Mouse (Mus musculus) urinary bladder, postnatal 36 days (tissue): ENCODE measurements at regions not wholly inside any gene's neighbourhood (a gene's known extent, or its start where the extent isn't known, plus 50 kb on each side); places are given as distances from the start of the nearest gene placed in this dataset.

Source experiments
- DNase-seq, 2 experiments: peaks; one replicate each; pipeline ENCODE4 v3.0.0; 2022; ENCODE audit warnings: low spot score in 2 of 2, mixed read lengths in 1 of 2

DNA sequence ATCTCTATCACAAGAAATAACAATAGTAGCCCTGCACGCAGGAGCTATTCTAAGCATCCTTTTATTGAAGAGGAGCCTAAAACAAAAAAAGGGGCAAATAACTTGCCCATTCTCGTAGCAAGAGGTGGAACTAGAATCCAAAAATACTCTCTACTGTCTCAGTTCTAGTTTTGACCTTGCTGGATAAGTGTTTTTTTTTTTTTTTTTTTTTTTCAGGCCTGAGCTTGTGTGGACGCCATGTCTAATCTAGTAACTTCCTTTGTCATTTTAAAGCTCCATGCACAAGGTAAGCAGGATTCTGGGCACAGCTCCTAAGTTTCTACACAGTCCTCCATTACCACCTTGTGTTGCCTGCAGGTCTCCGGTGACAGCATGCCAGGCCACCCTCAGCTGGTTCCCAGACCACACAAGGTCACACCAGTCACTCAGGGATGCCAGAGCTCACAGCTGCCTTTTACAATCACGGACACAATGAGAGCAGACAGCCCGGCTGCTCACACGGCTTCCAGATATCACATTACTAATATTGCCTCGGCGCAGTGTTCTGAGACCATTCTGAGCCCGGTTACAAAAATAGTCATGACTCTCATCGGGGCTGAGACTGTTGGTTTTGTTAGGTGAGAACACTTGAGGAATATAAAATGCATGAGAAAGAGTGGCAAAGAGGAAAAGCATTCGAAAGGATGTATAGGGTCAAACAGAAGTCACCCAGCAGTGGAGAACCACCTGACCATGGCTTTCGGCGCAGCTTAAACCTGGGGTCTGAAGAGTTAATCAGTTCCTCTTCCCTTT is 124.7 kb upstream of the Tank start:
- no peak for DNase-seq

DNA sequence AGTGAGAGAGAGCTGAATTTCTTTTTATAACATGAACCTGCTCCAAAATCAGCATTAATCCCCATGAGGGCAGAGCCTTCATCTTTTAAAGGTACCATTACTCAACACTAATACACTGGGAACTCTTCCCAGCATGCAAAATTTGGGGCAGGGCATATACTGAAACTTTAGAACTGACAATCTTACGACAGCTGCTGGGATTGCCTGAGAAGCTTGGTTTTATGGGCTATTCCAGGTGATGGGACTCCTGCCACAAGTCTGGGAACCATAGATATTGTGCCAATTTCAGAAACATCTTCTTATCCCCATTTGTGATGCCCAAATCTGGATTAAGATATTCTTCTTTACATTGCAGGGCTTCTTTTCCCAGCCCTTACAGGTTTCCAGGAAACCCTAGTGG is 125.8 kb upstream of the Tank start:
- DNase-seq = no peak

DNA sequence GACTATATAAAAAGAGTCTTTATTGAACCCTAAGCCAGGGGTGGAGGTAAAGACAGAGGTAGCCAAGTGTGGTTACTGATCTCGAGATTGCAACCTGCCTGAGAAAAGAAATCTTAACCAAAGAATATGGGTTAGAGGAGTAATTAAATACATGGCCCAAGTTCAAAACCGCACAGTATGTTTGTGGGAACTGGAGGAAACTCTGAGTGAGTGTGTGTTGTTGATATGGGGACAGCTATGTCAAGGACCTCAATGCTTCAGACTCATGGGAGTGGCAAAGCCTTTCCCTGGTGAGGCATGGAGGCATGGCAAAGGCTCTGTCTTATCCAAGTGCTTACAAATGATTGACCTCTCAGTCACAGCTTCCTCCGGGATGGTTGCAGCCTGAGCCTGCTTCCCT is 127.7 kb upstream of the Tank start:
- DNase-seq = no peak

DNA sequence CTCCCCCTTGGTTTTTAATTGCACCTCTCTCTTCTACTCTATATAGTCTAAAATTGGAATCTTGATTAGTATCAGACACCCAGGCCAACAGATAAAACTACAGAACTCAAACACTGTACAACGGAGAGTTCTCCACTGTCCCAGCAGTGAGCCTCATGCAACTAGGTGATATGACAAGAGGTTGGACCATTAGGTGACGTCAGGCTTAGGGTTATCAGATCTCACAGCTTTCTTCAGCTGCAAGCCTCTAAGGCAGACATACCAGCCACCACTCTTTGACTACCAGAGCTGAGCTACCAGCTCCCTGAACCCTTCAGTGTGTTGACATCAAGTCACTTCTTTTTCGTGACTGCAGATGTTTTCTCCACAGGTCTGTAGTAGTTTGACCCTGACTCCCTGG is 141.8 kb upstream of the Tank start:
- no peak for DNase-seq

DNA sequence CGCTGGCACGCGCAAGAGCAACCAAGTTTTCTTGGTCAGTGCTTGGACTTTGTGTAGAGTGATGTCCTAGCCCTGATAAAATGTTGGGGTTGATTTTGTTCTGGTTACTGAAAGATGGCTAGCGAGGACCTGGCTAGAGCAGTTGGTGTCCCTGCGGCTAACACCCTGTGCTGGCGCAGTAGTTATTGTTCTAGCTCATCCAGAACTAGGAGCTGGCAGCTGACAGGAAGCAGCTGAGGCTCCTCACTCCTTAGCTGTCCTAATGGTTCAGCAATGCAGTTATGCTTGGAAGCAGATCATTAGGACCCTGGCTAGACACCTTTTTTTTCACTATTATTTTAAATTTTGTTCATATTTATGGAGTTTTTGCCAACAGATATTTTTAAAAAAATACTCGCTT is 170.5 kb upstream of the Tank start:
- no peak for DNase-seq

DNA sequence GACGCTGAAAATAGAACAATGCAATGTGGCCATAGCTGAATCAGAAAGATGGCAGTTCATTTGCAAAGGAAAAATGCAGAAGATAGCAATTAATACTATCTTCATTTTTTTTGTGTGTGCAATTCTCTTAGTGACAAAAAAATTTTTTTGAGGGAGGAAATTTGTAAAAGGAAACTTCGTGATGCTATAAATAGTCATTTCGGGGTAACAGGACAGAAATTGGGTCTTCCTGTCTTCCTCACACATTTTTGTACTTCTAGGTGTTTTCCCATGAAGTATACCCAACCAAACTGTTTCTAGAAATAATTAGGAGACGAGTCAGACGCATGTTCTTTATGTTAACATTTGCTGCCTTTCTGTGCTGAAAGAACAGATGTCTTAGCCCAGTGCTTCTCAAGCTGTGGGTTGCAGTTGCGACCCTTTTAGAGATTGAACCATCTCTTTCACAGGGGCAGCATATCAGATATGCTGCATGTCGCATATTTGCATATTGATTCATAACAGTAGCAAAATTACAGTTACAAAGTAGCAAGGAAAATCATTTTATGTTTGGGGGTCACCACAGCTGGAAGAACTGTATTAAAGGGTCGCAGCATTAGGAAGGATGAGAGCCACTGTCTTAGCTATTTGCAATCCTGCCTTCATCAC is 172.2 kb upstream of the Tank start:
- DNase-seq = no peak

DNA sequence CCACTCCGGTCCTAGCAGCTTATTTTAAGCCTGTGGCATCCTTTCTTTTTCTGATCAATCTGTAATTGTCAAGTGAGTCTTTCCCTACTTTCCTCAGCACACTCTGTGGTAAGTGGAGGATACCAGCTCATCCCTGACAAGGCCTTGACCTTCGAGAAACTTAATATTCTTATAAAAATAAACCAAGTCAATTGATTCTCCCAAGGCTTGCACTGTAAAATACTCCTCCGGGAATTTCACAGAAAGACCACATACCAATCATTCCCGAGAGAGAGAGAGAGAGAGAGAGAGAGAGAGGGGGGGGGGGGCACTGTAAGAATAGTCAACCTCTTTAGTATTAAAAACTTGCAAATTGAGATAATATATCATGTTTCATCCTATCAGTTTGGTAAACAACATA is 173.1 kb upstream of the Tank start:
- no peak for DNase-seq

DNA sequence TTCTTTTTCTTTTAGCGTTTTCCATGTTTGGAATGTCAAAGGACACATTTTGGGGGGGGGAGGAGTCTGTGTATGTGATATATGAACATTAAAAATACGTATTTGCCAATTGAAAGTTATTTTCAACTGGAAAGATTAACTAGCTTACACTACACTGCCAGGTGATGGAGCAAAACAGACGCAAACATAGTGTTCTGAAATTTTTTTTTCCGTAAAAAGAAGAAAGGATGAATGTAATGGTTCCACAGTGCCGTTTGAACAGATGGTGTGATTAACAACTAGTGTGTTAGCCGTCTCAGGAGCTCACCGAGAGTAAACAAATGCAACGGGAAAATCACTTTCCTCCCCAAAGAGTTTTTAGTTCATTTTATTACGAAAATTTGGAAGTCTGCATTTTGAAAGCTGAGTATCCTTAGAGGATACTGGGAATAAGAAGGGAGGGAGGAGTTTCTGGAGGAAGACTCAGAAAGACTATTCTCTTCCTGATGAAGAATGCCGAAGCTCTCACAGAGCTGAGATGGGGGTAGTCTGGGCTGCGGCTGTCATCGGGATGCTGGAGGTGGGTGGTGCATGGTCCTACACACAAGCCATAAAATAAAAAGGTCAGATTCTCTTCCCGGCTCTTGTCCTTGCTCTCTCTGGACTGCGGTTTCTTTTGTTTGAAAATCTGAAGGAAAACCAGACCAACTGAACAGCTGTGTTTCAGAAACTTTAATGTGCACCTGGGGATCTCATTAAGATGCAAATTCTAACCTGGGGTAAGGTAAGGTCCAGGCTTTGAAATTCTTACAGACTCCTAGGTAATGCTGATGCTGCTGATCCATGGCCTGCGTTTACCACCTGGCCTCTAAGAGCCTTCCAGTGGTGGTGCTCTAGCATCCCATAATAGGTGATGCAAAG is 175.5 kb upstream of the Tank start:
- no peak for DNase-seq

DNA sequence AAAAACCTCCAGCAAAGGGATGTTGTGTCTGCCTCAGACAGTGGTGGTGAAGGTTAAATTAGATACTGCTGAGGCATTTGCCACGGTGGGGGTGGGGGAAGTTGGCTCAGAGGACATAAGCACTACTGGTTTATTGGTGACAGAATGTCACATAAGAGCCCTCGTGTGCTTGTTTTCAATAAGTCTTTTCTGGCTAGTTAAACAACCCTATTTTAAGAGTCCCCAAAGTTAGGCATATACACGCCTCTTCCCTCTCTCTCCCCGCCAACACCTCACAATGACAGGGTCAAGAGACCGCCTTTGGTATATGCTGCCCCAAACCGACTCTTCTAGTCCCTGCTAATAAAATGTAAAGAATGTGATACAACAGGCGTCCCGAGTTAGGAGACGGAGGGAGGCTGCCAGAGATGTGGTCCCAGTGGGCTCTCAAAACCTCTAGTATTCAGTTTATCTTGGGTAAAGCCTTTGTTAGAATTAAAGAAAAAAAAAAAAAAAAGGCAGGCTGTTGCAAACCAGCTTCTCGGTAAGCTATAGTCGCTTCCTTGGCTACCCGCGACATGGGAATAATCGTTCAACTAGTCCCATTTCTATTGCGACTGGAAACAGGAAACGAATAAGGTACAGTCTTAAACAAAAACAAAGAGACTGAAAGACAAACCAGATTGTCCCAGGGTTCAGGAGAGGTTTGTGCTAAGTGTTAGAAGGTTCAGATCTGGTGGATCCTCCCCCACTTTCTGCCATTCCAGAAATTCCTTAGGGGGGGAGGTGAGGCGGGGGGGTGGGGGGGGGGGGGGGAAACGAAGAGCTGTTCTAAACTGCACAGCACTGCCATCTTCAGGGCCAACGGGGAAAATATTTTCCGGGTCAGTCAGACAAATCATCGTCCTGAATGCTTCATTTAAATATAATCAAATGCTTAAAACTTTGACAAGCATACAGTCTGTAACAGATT is 176.5 kb upstream of the Tank start:
- peak; percentile 48 to 69 for DNase-seq

DNA sequence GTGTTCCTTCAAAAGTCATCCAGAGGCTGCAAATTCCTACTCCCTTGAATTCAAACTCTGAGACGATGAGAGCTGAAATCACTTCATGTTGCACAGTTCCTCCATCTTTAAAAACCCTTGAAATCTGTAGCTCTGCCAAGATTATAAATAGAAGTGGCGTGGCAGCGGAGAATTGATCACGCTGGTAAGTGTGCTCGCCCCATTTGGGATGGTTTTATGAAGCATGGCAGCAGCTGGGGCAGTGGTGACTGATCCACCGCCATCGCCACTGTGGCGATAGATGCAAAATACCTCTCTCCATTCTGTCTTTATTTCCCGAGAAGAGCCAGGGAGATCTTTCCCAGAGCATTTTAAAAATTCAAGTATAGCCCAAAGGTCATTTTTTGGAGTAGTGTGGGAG is 179.8 kb upstream of the Tank start:
- DNase-seq = no peak

DNA sequence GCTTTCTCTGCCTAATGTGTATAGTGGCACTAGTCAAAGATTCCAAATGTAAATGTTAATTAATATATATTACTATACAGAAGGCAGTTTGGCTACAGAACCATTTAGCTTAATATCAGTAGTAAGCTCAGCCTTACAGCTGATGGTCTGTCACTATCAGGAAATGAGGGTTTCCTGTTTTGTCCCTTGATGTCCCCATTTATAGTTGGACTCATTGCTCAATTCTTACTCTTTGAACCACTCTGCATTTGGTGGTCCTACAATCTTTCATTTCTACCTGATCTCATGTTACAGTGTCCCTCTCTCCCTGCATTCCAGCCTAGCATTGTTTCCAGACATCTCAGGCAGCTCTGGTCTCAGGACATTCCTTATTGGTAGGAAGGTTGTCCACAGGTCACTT is 188.8 kb upstream of the Tank start:
- no peak for DNase-seq

DNA sequence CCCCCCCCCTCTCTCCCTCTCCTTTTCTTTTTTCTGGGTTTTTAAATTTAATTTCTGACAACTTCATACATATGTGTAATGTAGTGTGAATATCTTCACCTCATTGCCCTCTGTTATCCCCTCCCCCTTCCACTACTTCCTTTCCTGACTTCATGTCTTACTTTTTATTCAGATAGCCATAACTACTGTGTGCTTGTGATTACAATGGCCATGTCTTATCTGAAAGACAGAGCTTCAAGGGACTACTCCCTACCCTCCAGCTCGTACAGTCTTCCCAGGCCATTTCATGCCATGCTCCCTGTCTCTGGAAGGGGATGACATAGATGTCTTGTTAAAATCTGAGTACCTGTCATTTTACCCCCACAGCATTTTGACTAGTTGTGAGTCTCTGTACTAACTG is 189.2 kb upstream of the Tank start:
- DNase-seq = no peak

DNA sequence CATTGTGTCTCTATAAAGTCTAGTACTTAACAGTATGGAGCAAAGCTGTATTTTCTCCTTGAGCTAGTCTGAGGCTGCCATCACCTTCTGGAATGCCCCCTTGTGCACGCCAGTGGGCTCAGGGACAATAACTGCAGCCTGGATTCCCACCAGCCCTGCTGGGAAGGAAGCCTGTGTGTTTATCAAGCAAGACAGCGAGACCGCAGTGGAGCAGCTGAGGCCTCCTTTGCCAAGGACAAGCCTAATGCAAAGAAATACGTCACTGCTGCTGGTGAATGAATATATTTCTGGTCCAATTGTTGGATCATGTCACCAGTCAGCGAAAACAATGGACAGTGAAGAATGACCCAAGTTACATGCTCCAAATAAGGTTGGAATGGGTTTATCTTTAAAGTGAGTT is 190.8 kb upstream of the Tank start:
- no peak for DNase-seq

DNA sequence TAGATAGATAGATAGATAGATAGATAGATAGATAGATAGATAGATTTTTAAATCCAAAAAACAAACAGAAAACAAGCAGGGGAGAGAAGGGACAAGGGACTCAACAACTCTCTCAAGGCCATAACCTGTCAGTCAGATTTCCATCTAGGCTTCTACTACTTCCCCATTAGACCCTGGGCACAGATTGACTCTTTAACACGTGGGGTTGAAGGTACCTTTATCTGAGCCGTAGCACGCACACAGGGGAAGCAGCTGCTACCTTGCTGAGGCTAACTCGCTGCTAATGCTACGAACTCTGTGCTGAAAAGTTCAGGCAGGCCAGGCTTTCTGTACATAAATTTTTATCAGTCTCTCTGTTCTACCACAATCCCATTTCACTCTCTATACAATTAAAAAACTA is 191.4 kb upstream of the Tank start:
- DNase-seq = no peak

DNA sequence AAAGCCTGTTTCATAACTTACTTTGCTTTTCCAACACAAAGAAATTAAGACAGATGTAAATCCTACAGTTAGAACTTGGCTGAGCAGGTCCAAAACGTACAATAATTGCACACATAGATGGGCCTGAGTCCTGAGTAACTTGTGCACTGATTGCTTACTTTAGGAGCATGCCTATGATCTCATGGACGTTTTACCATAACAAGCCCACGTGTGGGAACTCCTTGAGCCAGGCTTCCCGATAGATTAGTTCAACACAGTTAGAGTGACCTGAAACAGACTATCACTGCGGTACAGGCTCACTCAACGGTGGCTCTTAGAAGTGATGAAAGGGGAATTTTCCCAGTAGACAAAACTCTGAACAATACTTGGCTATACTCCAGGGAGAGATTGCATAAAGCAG is 193.9 kb upstream of the Tank start:
- no peak for DNase-seq

DNA sequence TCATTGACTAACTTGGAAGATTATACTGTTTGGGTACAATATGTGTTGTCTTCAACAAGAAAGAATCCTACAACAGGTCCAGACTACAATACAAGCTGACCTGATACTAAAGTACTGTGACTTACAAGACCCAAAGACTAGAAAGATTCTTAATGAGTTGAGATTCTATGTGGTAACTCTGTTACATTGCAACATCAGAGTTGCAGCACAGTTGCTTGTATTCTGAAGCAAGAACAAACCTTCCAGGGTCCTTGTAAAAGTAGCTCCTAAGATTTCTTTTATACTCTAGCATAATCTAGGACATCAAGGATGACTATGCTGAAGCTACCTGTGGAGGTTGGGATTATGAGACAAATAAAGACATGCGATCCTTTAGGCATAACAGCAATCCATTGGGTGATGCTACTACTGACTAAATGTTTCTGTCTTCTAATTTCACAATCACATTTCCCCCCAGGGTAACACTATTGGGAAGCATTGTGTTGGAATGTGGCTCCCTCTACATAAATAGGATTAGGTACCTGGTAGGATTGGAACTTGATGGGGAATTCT is 194.6 kb upstream of the Tank start:
- no peak for DNase-seq

DNA sequence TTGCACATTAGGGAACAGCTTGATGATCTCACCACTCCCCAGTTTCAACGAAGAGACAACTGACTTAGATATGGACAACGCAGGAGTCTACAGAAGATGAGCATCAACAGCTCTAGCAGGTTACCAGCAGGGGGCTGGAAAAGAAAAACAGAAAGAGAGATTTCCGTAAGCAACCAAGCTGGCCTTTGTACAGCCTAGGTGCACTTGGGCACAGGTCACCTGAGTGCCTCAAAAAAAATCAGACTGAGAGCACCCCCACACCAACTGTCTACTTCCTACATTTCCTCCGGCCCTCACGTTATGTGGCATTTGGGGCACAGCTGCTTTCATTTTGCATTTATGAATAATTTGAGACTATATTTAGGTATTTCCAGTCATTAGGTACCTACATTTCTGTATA is 199.3 kb upstream of the Tank start:
- DNase-seq = no peak

DNA sequence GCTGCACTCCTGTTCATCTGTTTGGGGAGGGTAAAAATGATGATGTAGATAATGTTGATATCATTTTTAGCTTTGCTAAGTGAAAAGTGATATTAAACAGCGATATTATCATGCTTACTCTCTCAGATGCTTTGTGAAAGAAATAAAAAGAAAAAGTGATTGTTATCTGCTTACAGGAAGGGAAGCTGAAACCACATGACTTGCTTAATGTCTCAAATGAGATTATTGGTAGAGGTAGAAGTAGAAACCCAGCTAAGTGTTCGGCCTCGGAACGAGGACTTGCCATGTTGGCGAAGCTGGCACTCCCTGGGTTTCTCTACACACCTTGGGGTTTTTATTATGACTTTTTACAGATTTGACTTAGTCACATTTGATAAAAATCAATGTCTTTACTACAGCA is 200.1 kb upstream of the Tank start:
- DNase-seq = no peak

DNA sequence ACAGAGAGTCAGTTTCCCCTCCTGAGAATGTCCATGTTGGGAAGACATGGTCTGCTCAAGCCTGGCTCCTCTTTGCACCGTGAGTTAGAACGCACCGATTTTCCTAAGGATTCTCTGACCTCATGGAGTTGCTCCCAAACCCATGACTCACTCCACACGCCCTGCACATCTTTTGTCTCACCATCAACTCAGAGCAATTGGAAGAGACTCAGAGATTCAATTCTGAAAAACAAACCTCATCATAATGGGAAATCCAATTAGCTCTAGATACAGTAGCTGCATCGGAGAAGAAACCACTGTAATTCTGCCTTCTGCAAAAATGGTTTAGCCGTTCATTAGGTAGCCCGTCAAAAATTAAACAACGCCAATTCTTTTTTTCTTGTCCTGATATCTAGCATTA is 200.6 kb upstream of the Tank start:
- DNase-seq = no peak

DNA sequence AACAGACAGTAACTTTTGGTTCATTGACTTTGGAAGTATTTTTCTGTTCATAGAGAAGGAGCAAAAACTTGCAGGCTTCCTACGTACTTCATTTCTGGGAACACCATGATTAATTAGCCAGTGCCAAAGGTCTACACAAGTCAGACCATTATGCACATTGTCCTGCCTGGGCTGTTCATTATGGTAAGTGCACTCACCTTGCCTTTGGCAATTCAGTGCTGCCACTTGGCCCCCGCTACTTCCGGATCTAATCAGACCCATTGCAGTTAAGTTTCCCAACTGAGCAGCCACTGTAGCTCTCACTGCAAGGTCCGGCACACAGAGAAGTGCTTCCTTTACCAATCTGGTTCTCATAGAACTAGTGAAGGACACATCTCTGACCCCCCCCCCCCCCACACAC is 215.8 kb upstream of the Tank start:
- no peak for DNase-seq

DNA sequence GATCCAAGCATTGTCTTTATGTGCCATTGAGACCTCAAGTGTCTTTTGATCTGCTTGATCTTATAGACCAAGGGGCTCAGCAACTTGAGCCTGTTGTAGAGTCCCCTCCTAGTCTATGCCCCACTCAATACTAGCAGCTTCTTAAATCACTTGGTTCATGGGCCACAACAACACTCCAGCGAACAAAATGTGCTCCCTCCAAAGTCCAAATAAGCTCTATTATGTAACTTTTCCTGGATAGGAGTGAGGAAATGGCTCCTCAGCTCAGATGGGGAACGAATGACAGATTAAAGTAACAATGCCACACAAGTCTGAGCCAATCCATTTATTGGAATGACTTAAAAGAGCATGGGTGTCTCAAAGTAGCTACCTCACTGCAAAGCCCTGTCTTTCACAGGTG is 217.0 kb upstream of the Tank start:
- DNase-seq = no peak
